Mouse (Mus musculus) bone marrow macrophage, adult 2 months (primary cell): Measurements from ENCODE around the gene Cbr1.

ENCODE experiments used
- CTCF ChIP-seq: IDR thresholded peaks from 2 replicates; pipeline ENCODE4 v1.5.1; 2012; ENCODE audit warnings: low read depth, mild to moderate bottlenecking, low read length, moderate library complexity
- POLR2A ChIP-seq: IDR thresholded peaks from 2 replicates; pipeline ENCODE4 v1.6.1; 2012; ENCODE audit warnings: mild to moderate bottlenecking, low read depth, low read length, borderline replicate concordance

DNA sequence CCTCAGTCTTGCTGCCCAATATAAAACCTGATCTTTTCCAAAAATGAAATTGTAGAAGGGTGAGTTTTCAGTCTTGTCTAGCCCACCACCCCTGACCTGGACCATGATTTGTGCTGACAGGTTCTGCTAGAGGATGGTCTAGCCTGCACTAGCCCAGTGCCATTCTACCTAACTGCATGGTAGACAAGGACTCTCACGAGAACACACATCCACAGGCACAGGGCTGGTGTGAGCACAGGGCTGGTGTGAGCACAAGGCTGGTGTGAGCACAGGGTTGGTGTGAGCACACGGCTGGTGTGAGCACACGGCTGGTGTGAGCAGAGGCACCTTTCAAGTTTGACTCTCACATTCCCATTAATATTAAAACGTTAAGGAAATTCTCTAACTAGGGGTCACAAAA lies 19.0 kb downstream of the Cbr1 start:
- TF ChIP-seq CTCF, result no peak
- TF ChIP-seq POLR2A, result no peak
